Mouse (Mus musculus): ENCODE data around the gene Gpr141. TPM values are rescaled to one million over a fixed set of nuclear protein-coding genes. Genes with fewer than 3 reads are reported as not detected.

Gpr141 gene
- total RNA-seq, 2 experiments from 2014 or later, result 0.32 to 0.34 TPM

DNA sequence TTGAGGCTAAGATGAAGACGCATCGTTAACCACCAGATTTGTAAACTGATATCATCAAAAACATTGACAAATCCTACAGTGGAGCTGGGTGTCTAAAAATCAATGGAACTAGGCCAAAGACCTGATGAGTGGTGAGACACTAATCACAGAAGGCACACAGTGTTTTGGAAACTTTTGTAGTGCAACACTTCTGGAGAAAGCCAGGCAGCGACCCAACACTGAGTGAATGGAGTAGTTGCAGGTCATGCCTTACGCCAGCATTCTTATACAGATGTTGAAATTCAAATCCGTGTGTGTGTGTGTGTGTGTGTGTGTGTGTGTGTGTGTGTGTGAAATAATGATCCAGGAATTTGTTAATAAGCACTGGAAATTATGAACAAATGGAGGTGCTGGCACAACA lies 79.5 kb downstream of the Gpr141 start:
- DNase-seq, result peak; percentile 21 to 47

DNA sequence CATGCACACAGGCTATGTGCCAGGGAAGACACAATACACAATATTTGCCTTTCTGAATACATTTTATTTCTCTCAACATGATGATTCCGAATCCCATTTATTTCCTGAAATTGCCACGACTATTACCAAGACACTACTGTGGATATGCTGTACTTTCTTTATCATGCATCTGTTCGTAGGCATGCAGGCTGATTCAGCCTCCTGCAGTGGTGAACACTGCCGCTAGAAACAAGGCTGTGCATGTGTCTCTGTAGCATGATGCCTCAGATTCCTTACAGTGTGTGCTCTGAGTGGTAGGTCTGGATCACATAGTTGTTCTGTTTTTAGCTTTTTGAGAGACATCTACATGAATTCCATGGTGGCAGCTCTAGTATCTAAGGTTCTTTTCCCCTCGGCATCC lies 89.5 kb downstream of the Gpr141 start:
- DNase-seq, result no peak
- intact Hi-C loops (cut with DNase I), result no loop called here

More for the DNA sequence above, 79.5 kb downstream of the Gpr141 start:
- intact Hi-C loops (cut with DNase I), result no loop called here

DNA sequence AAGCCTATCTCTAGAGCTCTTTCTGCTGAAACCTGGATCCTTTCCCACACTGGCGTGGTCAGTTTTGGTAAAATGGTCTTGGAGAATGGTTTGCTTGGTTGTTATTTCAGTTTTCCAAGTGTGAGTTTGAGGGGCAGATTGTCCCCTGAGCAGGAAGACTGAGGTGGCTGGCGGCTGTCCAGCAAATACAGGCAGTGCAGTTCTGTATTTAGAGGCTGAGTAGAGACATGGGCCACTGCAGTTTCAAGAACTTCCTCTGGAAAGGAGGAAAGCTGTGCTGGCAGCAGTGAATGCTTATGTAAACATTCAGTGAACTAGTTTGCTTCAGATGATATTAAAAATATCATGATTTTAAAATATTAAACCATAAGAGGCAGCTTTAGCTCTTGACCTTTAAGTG lies 93.2 kb downstream of the Gpr141 start:
- intact Hi-C loops (cut with DNase I), result no loop called here

DNA sequence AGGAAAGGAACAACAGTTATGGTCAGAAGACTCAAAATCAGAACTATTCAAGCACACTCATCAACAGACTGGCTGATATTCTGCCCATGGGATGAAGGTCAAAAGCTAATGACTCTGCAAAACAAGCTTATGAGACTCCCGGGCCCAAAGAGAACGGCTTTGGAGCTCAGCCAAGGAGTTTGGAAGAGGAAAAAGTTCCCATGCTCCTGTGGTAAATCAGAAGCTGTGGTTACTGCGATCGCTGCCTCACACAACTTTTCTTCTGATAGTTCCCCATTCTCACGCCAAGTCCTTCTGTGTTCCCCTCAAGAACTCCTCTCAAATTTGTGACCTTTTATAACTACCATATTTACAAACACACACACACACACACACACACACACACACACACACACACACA lies 105.1 kb downstream of the Gpr141 start:
- peak; percentile 38 to 42 for DNase-seq
- intact Hi-C loops (cut with DNase I), result no loop called here

More for the DNA sequence above, 93.2 kb downstream of the Gpr141 start:
- peak; percentile 2 to 9 for DNase-seq

DNA sequence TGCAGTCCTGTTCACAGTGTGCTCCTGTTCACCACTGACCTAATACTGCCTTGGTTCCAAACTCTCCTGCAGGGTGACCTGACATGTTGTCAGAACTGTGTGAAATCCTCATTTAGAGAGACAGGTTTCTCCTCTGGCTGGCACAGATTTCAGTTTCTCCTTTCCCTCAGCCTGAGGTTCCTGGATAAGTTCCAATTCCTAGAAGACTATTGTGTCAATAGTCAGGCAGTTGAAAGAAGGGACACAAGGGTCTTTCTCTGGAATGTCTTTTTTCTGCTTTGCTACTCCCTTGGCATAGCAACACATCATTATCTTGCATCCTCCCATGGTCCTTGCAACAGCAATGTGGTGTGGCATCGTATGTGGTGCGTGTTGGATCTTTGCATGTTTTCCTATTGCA lies 106.9 kb downstream of the Gpr141 start:
- intact Hi-C loops (cut with DNase I), result no loop called here

DNA sequence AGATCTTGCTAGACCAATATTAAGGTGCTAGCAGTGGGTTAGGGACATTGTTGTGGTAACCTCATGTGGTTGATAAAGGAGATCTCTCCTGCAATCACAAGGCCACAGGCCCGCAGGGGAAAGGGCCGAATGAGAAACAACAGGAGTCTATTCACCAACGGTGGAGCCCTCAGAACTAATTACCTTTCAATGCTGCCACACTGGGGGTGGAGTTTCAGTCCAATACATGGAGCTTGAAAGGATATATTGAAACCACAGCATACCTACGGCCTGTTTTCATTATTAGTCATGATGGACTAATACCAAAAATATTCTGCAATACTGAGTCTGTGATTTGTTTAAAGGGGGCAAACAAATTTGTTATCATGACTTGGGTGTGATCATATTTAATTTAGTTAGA lies 120.3 kb downstream of the Gpr141 start:
- intact Hi-C loops (cut with DNase I), result loop anchor here (5.0 kb wide), 1 partner anchor 53 kb away; no protein-coding TSS in a partner anchor
- no peak for DNase-seq

More for the DNA sequence above, 106.9 kb downstream of the Gpr141 start:
- no peak for DNase-seq

DNA sequence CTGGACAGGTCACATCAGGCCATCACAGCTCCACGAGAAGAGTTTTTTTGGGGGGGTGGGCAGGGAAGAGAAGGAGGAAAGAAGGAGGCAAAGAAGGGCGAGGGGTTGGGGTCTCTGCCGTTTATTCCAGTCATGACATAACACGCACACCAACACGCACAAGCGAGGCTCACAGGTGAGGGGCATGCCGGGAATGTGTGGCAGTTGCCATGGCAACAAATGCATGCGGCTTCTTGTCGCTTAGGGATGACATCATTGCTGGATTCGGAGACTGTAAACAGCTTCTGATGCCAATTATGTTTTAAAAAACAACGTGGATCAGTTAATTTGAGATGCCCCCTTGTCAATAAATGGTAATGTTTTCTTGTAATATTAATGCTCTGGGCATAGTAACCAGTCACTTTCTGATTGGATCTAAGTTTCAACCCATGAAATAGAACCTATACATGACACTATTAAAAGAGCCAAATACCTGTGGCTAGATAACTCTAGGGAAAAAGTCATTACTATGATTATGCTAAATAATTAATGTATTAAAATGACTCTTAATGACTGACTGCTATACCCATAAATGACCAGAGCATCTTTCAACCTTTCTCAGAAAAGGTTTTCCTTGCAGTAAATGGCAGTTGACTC lies 122.5 kb downstream of the Gpr141 start:
- intact Hi-C loops (cut with DNase I), result loop anchor here (5.0 kb wide), 1 partner anchor 56 kb away; no protein-coding TSS in a partner anchor
- DNase-seq, result no peak

DNA sequence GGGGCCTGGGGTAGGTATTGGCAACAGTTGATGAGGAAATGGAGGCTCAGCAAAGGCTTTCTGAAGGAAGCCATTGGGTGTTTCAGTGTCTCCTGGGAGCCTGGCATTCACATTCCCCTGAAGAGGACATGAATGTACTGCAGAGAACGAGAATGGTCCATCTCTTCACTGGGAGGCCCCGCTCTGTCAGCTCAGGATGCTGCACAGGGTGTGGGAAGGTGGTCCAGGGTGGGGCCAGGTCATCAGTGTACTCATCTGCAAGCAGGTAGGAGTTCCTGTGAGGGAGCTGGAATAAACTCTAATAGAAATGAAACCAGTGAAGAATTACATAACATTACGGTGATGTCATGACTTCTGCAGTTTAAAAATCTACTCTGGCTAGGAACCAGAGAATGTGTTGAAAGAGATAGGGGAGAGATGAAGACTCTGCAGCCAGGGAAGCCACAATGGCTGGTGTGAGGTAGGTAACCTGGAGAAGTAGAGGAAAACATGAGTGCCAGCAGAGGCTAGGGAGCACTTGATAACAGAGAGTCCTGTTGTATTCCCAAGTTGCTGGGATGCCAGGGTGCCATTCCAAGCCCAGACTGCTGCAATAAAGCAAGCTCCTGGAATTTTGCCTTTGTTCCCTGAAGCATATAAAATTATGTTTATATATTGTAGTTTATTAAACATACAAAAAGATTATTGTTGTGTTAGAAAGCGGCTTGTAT lies 123.2 kb downstream of the Gpr141 start:
- intact Hi-C loops (cut with DNase I), result loop anchor here (5.0 kb wide), 1 partner anchor 56 kb away; no protein-coding TSS in a partner anchor
- DNase-seq, result peak in 1 of 2 experiments; percentile 7

Other genes starting within 250 kb of the Gpr141 start
- 10 to 100 TPM; 10.0 to 10.9 TPM for gene Epdr1, start 204.3 kb downstream of the Gpr141 start, total RNA-seq (2021)
- under 1 TPM; 0.17 to 0.57 TPM for gene Sfrp4, start 201.2 kb downstream of the Gpr141 start, total RNA-seq (2021)
- gene Nme8, start 126.5 kb downstream of the Gpr141 start, total RNA-seq (2021), result under 1 TPM; 0.26 to 0.37 TPM

Measured in heart, postnatal 10 days (tissue).